Mouse (Mus musculus) cerebellum, adult 2 months (tissue): Measurements from ENCODE around the gene Cntd1. TPM values are rescaled to one million over a fixed set of nuclear protein-coding genes. Genes with fewer than 3 reads are reported as not detected.
A peak's percentile ranks its signal among the peaks of the same experiment; 100 is the strongest.

Experiments
- DNase-seq, 2 experiments: peaks; one replicate each; pipeline ENCODE4 v3.0.0; 2021
- H3K27ac ChIP-seq: fragments of 200-500 bp; 2 replicates; pipeline ENCODE4 v1.5.1; 2012; ENCODE audit warnings: low read length, control low read depth, inconsistent platforms; ENCODE audit not compliant: insufficient read depth
- H3K27me3 ChIP-seq: fragments of 200-500 bp; 2 replicates; pipeline ENCODE4 v1.6.1; 2012; ENCODE audit warnings: inconsistent platforms, mild to moderate bottlenecking, low read length, moderate library complexity; ENCODE audit not compliant: control insufficient read depth, insufficient read depth
- H3K4me1 ChIP-seq: fragments of 200-500 bp; 2 replicates; pipeline ENCODE4 v1.6.1; 2011; ENCODE audit warnings: low read length; ENCODE audit not compliant: control insufficient read depth, insufficient read depth
- H3K4me3 ChIP-seq: fragments of 200-500 bp; replicated peaks from 2 replicates; pipeline ENCODE3; 2011; ENCODE audit warnings: mild to moderate bottlenecking, low read depth, low read length, control low read depth; ENCODE audit not compliant: insufficient read depth
- CTCF ChIP-seq: fragments of 200-500 bp; IDR thresholded peaks from 2 replicates; pipeline ENCODE4 v1.5.1; 2011; ENCODE audit warnings: low read depth, mild to moderate bottlenecking, control low read depth, low read length, moderate library complexity, borderline replicate concordance; ENCODE audit not compliant: insufficient read depth
- POLR2A ChIP-seq: fragments of 200-500 bp; IDR thresholded peaks from 2 replicates; pipeline ENCODE4 v1.6.1; 2011; ENCODE audit warnings: low read length, control low read depth, borderline replicate concordance; ENCODE audit not compliant: insufficient read depth
- WGBS: fragments of 180-500 bp; shearing (Covaris S2); methylation state at CpG from one replicate; pipeline ENCODE4 v1.1.7; 2018; 5-methylcytosine and 5-hydroxymethylcytosine counted together
- polyA plus RNA-seq: library from polyadenylated mRNA; depleted of rRNA; stranded (reverse); fragments of >200 nt; gene quantifications from 2 replicates; pipeline ENCODE4 v1.2.3, GENCODE M21; 2012

Gene Cntd1
- polyA plus RNA-seq, 1 experiment = 0.65 TPM

DNA sequence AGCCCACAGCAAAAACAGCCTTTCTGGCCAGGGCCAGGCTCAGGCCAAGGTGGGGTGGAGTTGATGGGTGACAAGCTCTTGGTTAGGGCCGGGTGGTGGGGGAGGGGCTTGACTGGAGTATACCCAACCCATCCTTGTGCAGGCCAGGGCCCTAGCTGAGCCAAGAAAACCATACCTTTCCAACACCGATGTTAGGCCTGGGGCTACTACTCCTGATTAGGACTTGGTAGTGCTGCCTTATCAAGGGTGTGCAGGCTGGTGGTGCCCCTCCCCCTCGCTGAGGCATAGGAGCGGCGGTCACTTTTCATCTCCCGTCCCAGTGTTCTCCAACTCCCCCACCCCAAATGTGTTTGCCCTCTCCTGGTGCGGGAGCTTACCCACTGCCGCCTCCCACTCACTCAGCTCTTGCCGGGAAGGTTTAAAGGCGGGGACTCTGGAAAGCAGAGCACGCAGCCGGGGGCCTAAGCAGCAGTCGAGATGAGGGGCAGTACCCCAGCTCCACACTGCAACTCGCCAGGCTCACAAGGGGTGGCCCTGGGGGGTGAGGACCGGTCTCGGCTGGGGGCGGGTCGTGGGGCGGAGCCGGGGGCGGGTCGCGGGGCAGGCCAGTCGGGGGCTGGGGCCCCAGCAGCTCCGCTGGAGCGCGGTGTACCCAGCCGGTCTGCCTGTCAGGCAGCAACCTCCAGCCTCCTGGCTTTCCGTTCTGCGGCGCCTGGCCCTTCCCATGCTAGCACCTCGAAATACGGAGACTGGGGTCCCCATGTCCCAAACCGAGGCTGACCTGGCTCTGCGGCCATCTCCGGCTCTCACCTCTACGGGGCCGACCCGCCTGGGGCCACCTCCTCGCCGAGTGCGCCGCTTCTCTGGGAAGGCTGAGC lies 18.6 kb upstream of the Cntd1 start, which contains the start of gene Wnk4:
Gene Wnk4 (plus strand): TSS at position 620 of the 878 bp plus-strand sequence.
- TF ChIP-seq CTCF (no peak), POLR2A (no peak)
- H3K4me1 ChIP-seq = peaks cover 9% of the 10 kb centered on the region; the same call in 1 of the 2 replicates
- no peaks in the 10 kb centered on the region; the same call in 1 of the 2 replicates for H3K27me3 ChIP-seq
- DNase-seq = peak in 1 of 2 experiments; percentile 47
- peak within 1 kb of the TSS; percentile 53 for H3K4me3 ChIP-seq
- no peak within 1 kb of the TSS for H3K27ac ChIP-seq
- WGBS = 1% methylated on average over 43 of the region's 43 CpGs

DNA sequence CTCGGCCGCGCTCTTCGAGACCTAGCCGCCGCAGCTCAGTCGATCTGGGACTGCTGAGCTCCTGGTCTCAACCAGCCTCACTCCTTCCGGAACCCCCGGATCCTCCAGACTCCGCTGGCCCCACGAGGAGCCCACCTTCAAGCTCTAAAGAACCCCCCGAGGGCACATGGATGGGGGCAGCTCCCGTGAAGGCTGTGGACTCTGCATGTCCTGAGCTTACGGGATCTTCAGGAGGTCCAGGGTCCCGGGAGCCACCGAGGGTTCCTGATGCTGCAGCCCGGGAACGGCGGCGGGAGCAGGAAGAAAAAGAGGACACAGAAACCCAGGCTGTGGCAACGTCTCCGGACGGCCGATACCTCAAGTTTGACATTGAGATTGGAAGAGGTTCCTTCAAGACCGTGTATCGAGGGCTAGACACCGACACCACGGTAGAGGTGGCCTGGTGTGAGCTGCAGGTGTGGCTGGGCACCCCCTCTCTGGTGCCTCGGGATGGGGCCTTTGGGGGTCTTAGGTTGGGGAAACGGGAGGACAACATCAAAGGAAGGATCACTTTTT lies 17.9 kb upstream of the Cntd1 start:
- Histone ChIP-seq H3K4me3 (peak overlapping the region; percentile 53), H3K27ac (no peak overlapping the region), H3K4me1 (peaks cover 9% of the 10 kb centered on the region; the same call in 1 of the 2 replicates), H3K27me3 (no peaks in the 10 kb centered on the region; the same call in 1 of the 2 replicates)
- DNase-seq = no peak
- 3% methylated on average over 30 of the region's 30 CpGs for WGBS
- TF ChIP-seq POLR2A (no peak), CTCF (no peak)

DNA sequence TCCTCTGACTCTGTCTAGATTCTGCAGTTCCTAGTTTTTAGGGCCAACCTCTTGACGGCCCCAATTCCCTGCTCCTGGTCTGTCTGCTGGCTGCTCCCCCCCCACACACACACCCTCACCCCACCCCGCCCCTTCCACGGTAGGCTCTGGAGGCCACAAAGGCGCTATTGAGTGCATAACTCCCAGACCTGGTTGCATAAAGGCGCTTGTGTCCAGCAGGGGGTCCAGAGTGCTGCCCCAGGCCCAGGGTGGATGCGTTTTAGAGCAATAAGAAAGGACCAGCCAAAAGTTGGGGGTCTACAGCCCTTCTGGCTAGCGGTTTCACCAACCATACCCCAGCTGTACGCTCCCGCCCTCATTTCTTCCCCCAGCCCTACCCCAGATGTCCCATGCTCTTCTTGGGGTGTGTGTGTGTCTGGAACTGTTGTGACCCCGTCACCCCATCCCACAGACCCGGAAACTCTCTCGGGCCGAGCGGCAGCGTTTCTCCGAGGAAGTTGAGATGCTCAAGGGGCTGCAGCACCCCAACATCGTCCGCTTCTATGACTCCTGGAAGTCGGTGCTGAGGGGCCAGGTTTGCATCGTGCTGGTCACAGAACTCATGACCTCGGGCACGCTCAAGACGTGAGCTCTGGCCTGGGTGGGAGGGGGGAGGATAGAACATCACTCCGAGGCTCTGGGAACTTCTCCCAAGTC lies 16.4 kb upstream of the Cntd1 start:
- no peak for TF ChIP-seq CTCF
- no peak for TF ChIP-seq POLR2A
- H3K4me3 ChIP-seq = no peak overlapping the region
- peaks cover 9% of the 10 kb centered on the region; the same call in 1 of the 2 replicates for H3K4me1 ChIP-seq
- H3K27ac ChIP-seq = no peak overlapping the region
- 6% methylated on average over 24 of the region's 24 CpGs for WGBS
- no peak for DNase-seq
- no peaks in the 10 kb centered on the region; the same call in 1 of the 2 replicates for H3K27me3 ChIP-seq

DNA sequence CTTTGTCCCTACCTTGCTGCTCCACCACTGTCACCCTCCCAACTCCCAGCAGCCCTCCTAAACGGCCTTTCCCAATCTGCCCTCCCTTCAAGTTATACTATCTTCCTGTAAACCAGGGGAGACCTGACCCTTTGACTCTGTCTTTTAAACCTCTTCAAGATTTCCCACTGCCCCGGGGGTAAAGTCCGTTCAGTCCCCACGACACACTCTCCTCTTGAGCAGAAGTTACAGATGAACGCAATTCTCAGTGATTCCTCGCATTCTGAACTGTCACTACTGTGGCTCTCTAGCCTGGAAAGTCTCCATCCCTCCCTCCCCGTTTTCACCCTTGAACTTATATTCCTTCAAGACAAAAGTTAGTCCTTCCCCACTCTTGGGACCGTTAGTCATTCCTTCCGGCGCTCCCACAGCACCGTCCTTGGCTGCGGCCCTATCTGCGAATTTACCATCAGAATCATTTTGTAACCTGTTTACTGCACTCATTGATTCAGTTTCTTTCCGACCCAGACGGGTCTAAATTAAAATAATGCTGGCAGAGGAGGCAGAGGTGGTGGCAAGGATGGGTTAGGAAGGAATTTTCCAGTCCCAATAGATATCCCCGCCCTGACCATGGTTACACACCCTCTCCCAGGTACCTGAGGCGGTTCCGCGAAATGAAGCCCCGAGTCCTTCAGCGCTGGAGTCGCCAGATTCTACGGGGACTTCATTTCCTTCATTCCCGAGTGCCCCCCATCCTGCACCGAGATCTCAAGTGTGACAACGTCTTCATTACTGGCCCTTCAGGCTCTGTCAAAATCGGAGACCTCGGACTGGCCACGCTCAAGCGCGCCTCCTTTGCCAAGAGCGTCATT lies 15.4 kb upstream of the Cntd1 start:
- Histone ChIP-seq H3K4me1 (peaks cover 9% of the 10 kb centered on the region; the same call in 1 of the 2 replicates), H3K27ac (no peak overlapping the region), H3K4me3 (no peak overlapping the region), H3K27me3 (no peaks in the 10 kb centered on the region; the same call in 1 of the 2 replicates)
- 4% methylated on average over 32 of the region's 32 CpGs for WGBS
- no peak for TF ChIP-seq CTCF
- TF ChIP-seq POLR2A = no peak
- no peak for DNase-seq

DNA sequence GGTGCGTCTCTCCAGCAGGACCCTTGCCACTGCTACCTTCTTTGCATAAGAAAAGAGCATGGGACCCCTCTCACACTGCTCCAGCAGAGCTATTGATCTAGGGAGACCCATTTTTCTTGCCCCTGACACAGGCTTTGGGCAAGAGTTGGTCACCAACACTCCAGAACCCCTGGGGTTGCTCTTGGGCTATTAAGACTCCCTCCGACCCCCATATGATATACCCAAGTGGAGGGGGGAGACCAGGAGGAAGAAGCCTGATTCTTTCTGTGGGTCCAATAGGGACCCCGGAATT lies 14.9 kb upstream of the Cntd1 start:
- TF ChIP-seq POLR2A = no peak
- TF ChIP-seq CTCF = no peak
- no peak for DNase-seq
- H3K27me3 ChIP-seq = no peaks in the 10 kb centered on the region; the same call in 1 of the 2 replicates
- H3K27ac ChIP-seq = no peak overlapping the region
- WGBS = 9% methylated on average over 3 of the region's 3 CpGs
- H3K4me3 ChIP-seq = no peak overlapping the region
- H3K4me1 ChIP-seq = peaks cover 9% of the 10 kb centered on the region; the same call in 1 of the 2 replicates

DNA sequence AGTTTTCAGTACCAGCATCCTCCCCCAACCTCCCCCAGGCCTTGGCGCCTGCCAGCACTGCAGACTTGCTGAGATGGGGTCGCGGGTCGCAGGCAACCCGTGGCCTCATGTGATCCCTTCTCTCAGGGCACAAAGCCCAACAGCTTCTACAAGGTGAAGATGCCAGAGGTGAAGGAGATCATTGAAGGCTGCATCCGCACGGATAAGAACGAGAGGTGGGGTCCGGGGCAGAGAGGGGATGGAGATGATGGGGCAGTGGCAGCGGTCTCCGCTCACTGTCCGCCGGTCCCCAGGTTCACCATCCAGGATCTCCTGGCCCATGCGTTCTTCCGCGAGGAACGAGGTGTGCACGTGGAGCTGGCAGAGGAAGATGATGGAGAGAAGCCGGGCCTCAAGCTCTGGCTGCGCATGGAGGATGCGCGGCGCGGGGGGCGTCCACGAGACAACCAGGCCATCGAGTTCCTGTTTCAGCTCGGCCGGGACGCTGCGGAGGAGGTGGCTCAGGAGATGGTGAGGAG lies 13.8 kb upstream of the Cntd1 start:
- Histone ChIP-seq H3K27ac (no peak overlapping the region), H3K4me1 (peaks cover 6% of the 10 kb centered on the region; the same call in 1 of the 2 replicates), H3K4me3 (no peak overlapping the region), H3K27me3 (no peaks in the 10 kb centered on the region; the same call in 1 of the 2 replicates)
- 3% methylated on average over 31 of the region's 31 CpGs for WGBS
- TF ChIP-seq POLR2A (no peak), CTCF (no peak)
- DNase-seq = no peak

DNA sequence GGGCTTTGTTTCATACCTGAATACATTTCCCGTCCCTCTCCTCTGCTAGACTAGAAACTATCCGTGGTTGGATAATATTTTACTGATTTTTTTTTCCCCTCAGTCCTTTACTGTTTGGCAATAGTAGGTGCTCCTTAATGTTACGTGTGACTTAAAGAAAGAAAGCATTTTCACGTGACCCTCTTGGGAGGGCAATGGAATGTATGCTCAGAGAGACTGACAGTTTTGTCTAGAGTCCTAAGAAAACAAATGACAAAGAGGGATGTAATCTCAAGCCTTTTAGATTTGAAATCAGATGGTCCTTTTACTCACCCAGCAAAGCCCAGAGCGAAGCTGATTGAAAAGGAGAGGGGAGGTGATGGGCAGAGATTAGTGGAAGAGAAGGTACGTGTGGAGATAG lies 12.9 kb upstream of the Cntd1 start:
- Histone ChIP-seq H3K4me1 (0 out of 2 replicates have a peak, but pooled peaks cover 4% of the 10 kb centered on the region), H3K27ac (no peak overlapping the region), H3K27me3 (no peaks in the 10 kb centered on the region; the same call in 1 of the 2 replicates), H3K4me3 (no peak overlapping the region)
- no peak for DNase-seq
- 42% methylated on average over 6 of the region's 6 CpGs for WGBS
- no peak for TF ChIP-seq POLR2A
